Mouse (Mus musculus) kidney, adult 2 months (tissue): ENCODE data around the gene Prkn.

Experiments
- CTCF ChIP-seq: fragments of 200-500 bp; conservative IDR thresholded peaks from 2 replicates; pipeline ENCODE4 v1.5.1; 2011; ENCODE audit warnings: low read depth, mild to moderate bottlenecking, control low read depth, low read length, moderate library complexity, mixed read lengths; ENCODE audit not compliant: insufficient read depth, insufficient read length
- POLR2A ChIP-seq: fragments of 200-500 bp; IDR thresholded peaks from one replicate; pipeline ENCODE4 v1.6.1; 2011; ENCODE audit warnings: low read depth, low read length, control low read depth

DNA sequence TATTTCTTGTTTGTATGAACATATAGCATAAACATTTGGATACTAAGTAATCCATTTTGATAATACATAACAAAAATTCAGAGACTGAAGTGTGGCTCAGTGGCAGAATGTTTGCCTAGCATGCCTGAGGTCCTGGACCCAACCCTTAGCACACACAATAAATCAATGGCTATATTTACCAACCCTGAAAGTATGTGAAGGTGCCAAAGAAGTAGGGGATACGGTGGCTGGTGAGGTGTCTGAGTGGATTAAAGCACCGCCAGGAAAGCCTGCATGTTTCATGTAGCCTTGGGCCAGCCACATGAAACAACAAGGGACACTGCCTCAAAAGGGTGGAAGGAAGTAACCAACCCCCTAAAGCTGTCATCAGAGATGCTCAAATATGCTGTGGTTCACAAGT lies 192.2 kb downstream of the Prkn start:
- TF ChIP-seq CTCF (no peak), POLR2A (no peak)
